Mouse (Mus musculus) brain, embryonic 14.5 days (tissue): ENCODE data around the gene Pdhb.

Source experiments
- CTCF ChIP-seq: fragments of 200-500 bp; IDR thresholded peaks from 2 replicates; pipeline ENCODE4 v1.5.1; 2012; ENCODE audit warnings: inconsistent platforms, mild to moderate bottlenecking, moderate library complexity, borderline replicate concordance; ENCODE audit not compliant: insufficient read depth, insufficient read length; ENCODE audit errors: extremely low read depth
- POLR2A ChIP-seq: fragments of 200-500 bp; IDR thresholded peaks from 2 replicates; pipeline ENCODE4 v1.6.1; 2012; ENCODE audit warnings: mild to moderate bottlenecking, inconsistent platforms, borderline replicate concordance; ENCODE audit not compliant: poor library complexity, insufficient read depth, insufficient read length, severe bottlenecking; ENCODE audit errors: extremely low read depth

- no peak for TF ChIP-seq CTCF
- TF ChIP-seq POLR2A: no peak
Observed at GRCm38 (mm10) chr14:8119454-8119853, 53.4 kb downstream of the Pdhb start.
